Mouse (Mus musculus): ENCODE data around the gene Psme1.

The Psme1 gene

GRCm38 (mm10) chr14:55577871-55578667, at the start of gene Psme1:
Gene Psme1, plus strand, starts transcription at chr14:55578123.
- DNase-seq (ENCODE audit: low spot score) = peak; percentile 52

- DNase-seq (ENCODE audit: low spot score) = no peak
Observed at GRCm38 (mm10) chr14:55536116-55536745, 41.7 kb upstream of the Psme1 start.

GRCm38 (mm10) chr14:55540067-55540786, 37.7 kb upstream of the Psme1 start, which contains the start of gene Pck2:
Gene Pck2, plus strand, starts transcription at chr14:55540266.
- peak; percentile 59 for DNase-seq (ENCODE audit: low spot score)

- peak; percentile 75 for DNase-seq (ENCODE audit: low spot score)
Observed at GRCm38 (mm10) chr14:55540787-55541321, 37.1 kb upstream of the Psme1 start.

GRCm38 (mm10) chr14:55542268-55542667, 35.7 kb upstream of the Psme1 start:
- DNase-seq (ENCODE audit: low spot score) = no peak

- no peak for DNase-seq (ENCODE audit: low spot score)
Observed at GRCm38 (mm10) chr14:55544334-55544733, 33.6 kb upstream of the Psme1 start.

- DNase-seq (ENCODE audit: low spot score) = no peak
Observed at GRCm38 (mm10) chr14:55550191-55550590, 27.7 kb upstream of the Psme1 start.

GRCm38 (mm10) chr14:55551347-55551746, 26.6 kb upstream of the Psme1 start:
- no peak for DNase-seq (ENCODE audit: low spot score)

GRCm38 (mm10) chr14:55551794-55552193, 26.1 kb upstream of the Psme1 start:
- no peak for DNase-seq (ENCODE audit: low spot score)

GRCm38 (mm10) chr14:55554635-55555034, 23.3 kb upstream of the Psme1 start:
- DNase-seq (ENCODE audit: low spot score) = no peak

GRCm38 (mm10) chr14:55555788-55556187, 22.1 kb upstream of the Psme1 start:
- no peak for DNase-seq (ENCODE audit: low spot score)

- DNase-seq (ENCODE audit: low spot score) = peak; percentile 48
Observed at GRCm38 (mm10) chr14:55557003-55557402, 20.9 kb upstream of the Psme1 start.

GRCm38 (mm10) chr14:55557587-55557986, 20.3 kb upstream of the Psme1 start:
- no peak for DNase-seq (ENCODE audit: low spot score)

- no peak for DNase-seq (ENCODE audit: low spot score)
Observed at GRCm38 (mm10) chr14:55558740-55559448, 19.0 kb upstream of the Psme1 start.

GRCm38 (mm10) chr14:55559799-55560201, 18.1 kb upstream of the Psme1 start, which contains the start of gene Dcaf11:
Gene Dcaf11, plus strand, starts transcription at chr14:55560006.
- DNase-seq (ENCODE audit: low spot score) = peak; percentile 86

GRCm38 (mm10) chr14:55560202-55561073, 17.5 kb upstream of the Psme1 start, which contains the start of gene A730061H03Rik:
Gene A730061H03Rik, minus strand, starts transcription at chr14:55560406.
- peak; percentile 95 for DNase-seq (ENCODE audit: low spot score)

- no peak for DNase-seq (ENCODE audit: low spot score)
Observed at GRCm38 (mm10) chr14:55561860-55562259, 16.1 kb upstream of the Psme1 start.

- no peak for DNase-seq (ENCODE audit: low spot score)
Observed at GRCm38 (mm10) chr14:55563249-55563648, 14.7 kb upstream of the Psme1 start.

GRCm38 (mm10) chr14:55565748-55566147, 12.2 kb upstream of the Psme1 start:
- no peak for DNase-seq (ENCODE audit: low spot score)

- no peak for DNase-seq (ENCODE audit: low spot score)
Observed at GRCm38 (mm10) chr14:55567496-55567895, 10.4 kb upstream of the Psme1 start.

GRCm38 (mm10) chr14:55570588-55570987, 7.3 kb upstream of the Psme1 start:
- DNase-seq (ENCODE audit: low spot score) = no peak
